Mouse (Mus musculus) brown adipose tissue, adult 24 weeks (tissue): ENCODE measurements around the gene Tnnt1. TPM values are rescaled to one million over a fixed set of nuclear protein-coding genes. Genes with fewer than 3 reads are reported as not detected.

Source experiments
- polyA plus RNA-seq: library from polyadenylated mRNA; stranded (reverse); fragments of >200 nt; gene quantifications from 2 replicates; pipeline ENCODE4 v1.2.4, GENCODE M21; 2012; ENCODE audit not compliant: missing spikeins, insufficient read depth, insufficient read length

The Tnnt1 gene
- polyA plus RNA-seq, 1 experiment = 25.6 TPM

Other genes starting within 250 kb of the Tnnt1 start
- not detected in 2 replicates for gene Ncr1, start 178.7 kb downstream of the Tnnt1 start, polyA plus RNA-seq
- not detected in 2 replicates for gene Gp6, start 118.6 kb downstream of the Tnnt1 start, polyA plus RNA-seq
- gene Rdh13, start 70.7 kb downstream of the Tnnt1 start, polyA plus RNA-seq = 15.1 and 29.0 TPM in 2 replicates
- gene Eps8l1, start 55.7 kb downstream of the Tnnt1 start, polyA plus RNA-seq = 2.2 and 2.3 TPM in 2 replicates
- gene Ppp1r12c, start 14.7 kb downstream of the Tnnt1 start, polyA plus RNA-seq = 32.9 and 42.2 TPM in 2 replicates
- gene Tnni3, start 7.8 kb upstream of the Tnnt1 start, polyA plus RNA-seq = not detected in 2 replicates
- not detected in 2 replicates for gene Dnaaf3, start 16.1 kb upstream of the Tnnt1 start, polyA plus RNA-seq
- not detected in 2 replicates for gene Syt5, start 31.2 kb upstream of the Tnnt1 start, polyA plus RNA-seq
- gene Ptprh, start 87.7 kb upstream of the Tnnt1 start, polyA plus RNA-seq = not detected in 2 replicates
- gene Tmem86b, start 115.0 kb upstream of the Tnnt1 start, polyA plus RNA-seq = 1.0 and 2.2 TPM in 2 replicates
- 31.0 and 46.4 TPM in 2 replicates for gene Ppp6r1, start 142.6 kb upstream of the Tnnt1 start, polyA plus RNA-seq
- gene Hspbp1, start 168.7 kb upstream of the Tnnt1 start, polyA plus RNA-seq = 21.7 and 23.6 TPM in 2 replicates
- 0.63 TPM in 2 replicates for gene Brsk1, start 174.2 kb upstream of the Tnnt1 start, polyA plus RNA-seq
- not detected in 2 replicates for gene Tmem150b, start 208.9 kb upstream of the Tnnt1 start, polyA plus RNA-seq
- 20.0 and 25.7 TPM in 2 replicates for gene Kmt5c, start 223.7 kb upstream of the Tnnt1 start, polyA plus RNA-seq
- 7.9 and 17.6 TPM in 2 replicates for gene Cox6b2, start 236.7 kb upstream of the Tnnt1 start, polyA plus RNA-seq